Comparison of ENCODE assay signal across 14 mouse cellular contexts in genomic region chr13:57055409-57056195, GRCm38 (mm10).
DNase-seq lines count a peak whose midpoint lies in the region; ATAC-seq and TF ChIP-seq lines count a peak whose summit lies in the region.
"Had no signal": no experiment of that assay in that cellular context is flagged by ENCODE, and none has a peak within 500 bp of the region (broad histone marks: within the 10 kb centered on the region; RNA-seq: fewer than 3 reads in every experiment).

No protein-coding gene starts in this region.

- H3K27ac ChIP-seq in midbrain, embryonic 10.5 days (replicated peaks) = 0 out of 2 replicates have a peak overlapping the region, but pooled peaks have one; percentile 5
- H3K27ac ChIP-seq in midbrain, embryonic 11.5 days (ENCODE audit: low read depth, low read length) = no peak overlapping the region
- H3K27ac ChIP-seq in forebrain, embryonic 14.5 days (ENCODE audit: low read depth, low read length) = no peak overlapping the region; the same call in 1 of the 2 replicates
- no peak overlapping the region for H3K27ac ChIP-seq in stomach, postnatal 0 days (replicated peaks)
- H3K27ac ChIP-seq: embryonic facial prominence, embryonic 13.5 days; liver, embryonic 12.5 days had no signal

- 76% methylated on average over 12 of the region's 12 CpGs for WGBS in midbrain, embryonic 10.5 days
- WGBS in midbrain, embryonic 11.5 days = 67% methylated on average over 12 of the region's 12 CpGs
- WGBS in forebrain, embryonic 14.5 days = 15% methylated on average over 12 of the region's 12 CpGs
- 63% methylated on average over 12 of the region's 12 CpGs for WGBS in stomach, postnatal 0 days

- no peak for DNase-seq in midbrain, embryonic 10.5 days (ENCODE audit: low spot score)
- DNase-seq in midbrain, embryonic 11.5 days (ENCODE audit: low spot score, missing footprints) = no peak
- DNase-seq in forebrain, embryonic 14.5 days (ENCODE audit: low spot score) = peak; percentile 75
- DNase-seq in layer of hippocampus, adult 9-10 months (ENCODE audit: low spot score) = peak; percentile 2
- peak; percentile 7 for DNase-seq in stomach, postnatal 0 days (ENCODE audit: low spot score)
- no peak for DNase-seq in spleen, adult 12 weeks (ENCODE audit: low spot score)
- DNase-seq in lung, postnatal 4 days = no peak
- DNase-seq: gastrocnemius, postnatal 25 days; heart, postnatal 36 days; right cerebral cortex, adult 18-20 months had no signal

- no peaks in the 10 kb centered on the region for H3K27me3 ChIP-seq in midbrain, embryonic 10.5 days (ENCODE audit: low read depth, poor library complexity, severe bottlenecking)
- no peaks in the 10 kb centered on the region for H3K27me3 ChIP-seq in midbrain, embryonic 11.5 days (ENCODE audit: control insufficient read depth, insufficient read depth, low read length)
- H3K27me3 ChIP-seq in forebrain, embryonic 14.5 days (replicated peaks; ENCODE audit: control insufficient read depth, insufficient read depth, low read length) = no peaks in the 10 kb centered on the region
- H3K27me3 ChIP-seq in stomach, postnatal 0 days (ENCODE audit: control insufficient read depth, insufficient read depth, low read length) = no peaks in the 10 kb centered on the region
- H3K27me3 ChIP-seq: embryonic facial prominence, embryonic 13.5 days; liver, embryonic 12.5 days; megakaryocyte, embryonic 14.5 days had no signal

- no peak overlapping the region for H3K4me2 ChIP-seq in midbrain, embryonic 11.5 days
- H3K4me2 ChIP-seq in forebrain, embryonic 14.5 days (ENCODE audit: low read length) = no peak overlapping the region
- no peak overlapping the region for H3K4me2 ChIP-seq in stomach, postnatal 0 days (replicated peaks; ENCODE audit: low read depth)
- H3K4me2 ChIP-seq: embryonic facial prominence, embryonic 13.5 days; liver, embryonic 12.5 days had no signal

- no peak overlapping the region for H3K4me3 ChIP-seq in midbrain, embryonic 10.5 days
- H3K4me3 ChIP-seq in midbrain, embryonic 11.5 days (ENCODE audit: low read depth, low read length) = no peak overlapping the region
- H3K4me3 ChIP-seq in forebrain, embryonic 14.5 days (ENCODE audit: low read depth, low read length) = no peak overlapping the region
- H3K4me3 ChIP-seq in stomach, postnatal 0 days (ENCODE audit: low read depth, low read length) = no peak overlapping the region
- H3K4me3 ChIP-seq: embryonic facial prominence, embryonic 13.5 days; liver, embryonic 12.5 days; megakaryocyte, embryonic 14.5 days had no signal

- H3K36me3 ChIP-seq in midbrain, embryonic 10.5 days = no peaks in the 10 kb centered on the region
- no peaks in the 10 kb centered on the region for H3K36me3 ChIP-seq in midbrain, embryonic 11.5 days (ENCODE audit: control insufficient read depth, insufficient read depth, low read length)
- H3K36me3 ChIP-seq in forebrain, embryonic 14.5 days (ENCODE audit: control insufficient read depth, insufficient read depth, low read length) = no peaks in the 10 kb centered on the region
- H3K36me3 ChIP-seq in stomach, postnatal 0 days (ENCODE audit: control insufficient read depth, insufficient read depth, low read length) = no peaks in the 10 kb centered on the region
- H3K36me3 ChIP-seq: embryonic facial prominence, embryonic 13.5 days; liver, embryonic 12.5 days had no signal

- H3K9ac ChIP-seq in midbrain, embryonic 11.5 days (ENCODE audit: low read length) = no peak overlapping the region
- no peak overlapping the region for H3K9ac ChIP-seq in forebrain, embryonic 14.5 days (ENCODE audit: low read length)
- no peak overlapping the region for H3K9ac ChIP-seq in stomach, postnatal 0 days (ENCODE audit: low read length)
- H3K9ac ChIP-seq: embryonic facial prominence, embryonic 13.5 days; liver, embryonic 12.5 days had no signal

- TF ChIP-seq CTCF in stomach, postnatal 0 days (IDR thresholded peaks at IDR 0.05; ENCODE audit: low read depth) = no peak

- no peak for ATAC-seq in midbrain, embryonic 11.5 days (ENCODE audit: low FRiP score)
- peak; percentile 68; the same call in 1 of the 2 replicates for ATAC-seq in forebrain, embryonic 14.5 days
- ATAC-seq in stomach, postnatal 0 days (ENCODE audit: low FRiP score, low TSS enrichment) = no peak
- ATAC-seq: activated CD4-positive, CD25-positive, alpha-beta regulatory T cell, adult 4 months; liver, embryonic 12.5 days had no signal

- peaks cover 21% of the 10 kb centered on the region for H3K4me1 ChIP-seq in midbrain, embryonic 10.5 days
- H3K4me1 ChIP-seq in midbrain, embryonic 11.5 days (ENCODE audit: control insufficient read depth, insufficient read depth, low read length) = peaks cover 9% of the 10 kb centered on the region
- peaks cover 18% of the 10 kb centered on the region for H3K4me1 ChIP-seq in forebrain, embryonic 14.5 days (ENCODE audit: control insufficient read depth, insufficient read depth, low read length)
- no peaks in the 10 kb centered on the region for H3K4me1 ChIP-seq in stomach, postnatal 0 days (replicated peaks; ENCODE audit: control insufficient read depth, insufficient read depth)
- H3K4me1 ChIP-seq: liver, embryonic 12.5 days; megakaryocyte, embryonic 14.5 days had no signal

- TF ChIP-seq EP300 in stomach, postnatal 0 days (optimal IDR thresholded peaks at IDR 0.05) = no peak

- H3K9me3 ChIP-seq in midbrain, embryonic 10.5 days (replicated peaks) = no peaks in the 10 kb centered on the region
- H3K9me3 ChIP-seq in midbrain, embryonic 11.5 days (ENCODE audit: control insufficient read depth, low read length) = no peaks in the 10 kb centered on the region
- H3K9me3 ChIP-seq in forebrain, embryonic 14.5 days (replicated peaks; ENCODE audit: control insufficient read depth, low read length) = no peaks in the 10 kb centered on the region
- no peaks in the 10 kb centered on the region for H3K9me3 ChIP-seq in stomach, postnatal 0 days (ENCODE audit: control insufficient read depth, low read length)
- H3K9me3 ChIP-seq: embryonic facial prominence, embryonic 13.5 days; liver, embryonic 12.5 days had no signal

Comparison
In these comparisons a context has a peak if more than half of its experiments do, and no peak if none do; other contexts are left out.
1. DNase-seq: peak in forebrain, embryonic 14.5 days (single experiment), layer of hippocampus, adult 9-10 months (single experiment) and stomach, postnatal 0 days (single experiment); none in midbrain, embryonic 10.5 days (single experiment), midbrain, embryonic 11.5 days (single experiment), spleen, adult 12 weeks (single experiment) and lung, postnatal 4 days (0 of 2).